Mouse (Mus musculus) B cell, adult (primary cell): Measurements from ENCODE around the gene Gm17581. TPM values are rescaled to one million over a fixed set of nuclear protein-coding genes. Genes with fewer than 3 reads are reported as not detected.

ENCODE experiments used
- total RNA-seq: library from RNA; stranded (reverse); gene quantifications from 4 replicates; pipeline ENCODE4 v1.2.4, GENCODE M21; 2023; ENCODE audit not compliant: inconsistent age

Gm17581 gene
- total RNA-seq = not detected in 4 replicates

GRCm38 (mm10) chr2:155735766-155736165 is at the start of gene Gm17581:
Gene Gm17581 (minus strand): TSS chr2:155735866.

GRCm38 (mm10) chr2:155774927-155775684 is 39.4 kb upstream of the Gm17581 start, which contains the start of gene Mmp24:
Gene Mmp24 (plus strand): TSS chr2:155775342.

GRCm38 (mm10) chr2:155751014-155751786 is 15.5 kb upstream of the Gm17581 start, which contains the start of gene Procr:
Gene Procr (plus strand): TSS chr2:155751117.

GRCm38 (mm10) chr2:155729158-155729645 is 6.5 kb downstream of the Gm17581 start, which contains the start of gene Edem2:
Gene Edem2 (minus strand): TSS chr2:155729475.

GRCm38 (mm10) chr2:155691723-155692493 is 43.8 kb downstream of the Gm17581 start, which contains the start of gene Trpc4ap:
Gene Trpc4ap (minus strand): TSS chr2:155692384.

Other genes with a start within 250 kb of the Gm17581 start
- gene Acss2, start 217.9 kb downstream of the Gm17581 start, total RNA-seq = 2.5 to 4.5 TPM (median 3.1 TPM) in 4 replicates
- 0.45 to 1.1 TPM in 2 of 4 replicates, not detected in the others for gene Ggt7, start 217.6 kb downstream of the Gm17581 start, total RNA-seq
- gene Gss, start 143.1 kb downstream of the Gm17581 start, total RNA-seq = 8.4 to 13.3 TPM (median 11.0 TPM) in 4 replicates
- gene Myh7b, start 124.7 kb downstream of the Gm17581 start, total RNA-seq = not detected in 4 replicates
- 151 to 173 TPM (median 162 TPM) in 4 replicates for gene Trpc4ap, start 43.5 kb downstream of the Gm17581 start, total RNA-seq
- 34.6 to 41.1 TPM (median 37.6 TPM) in 4 replicates for gene Edem2, start 6.4 kb downstream of the Gm17581 start, total RNA-seq
- gene Procr, start 15.3 kb upstream of the Gm17581 start, total RNA-seq = not detected in 4 replicates
- gene Mmp24, start 39.5 kb upstream of the Gm17581 start, total RNA-seq = not detected in 4 replicates
- gene BC029722, start 83.6 kb upstream of the Gm17581 start, total RNA-seq = 23.6 to 27.8 TPM (median 24.7 TPM) in 4 replicates
- 87.8 to 99.3 TPM (median 93.3 TPM) in 4 replicates for gene Eif6, start 91.1 kb upstream of the Gm17581 start, total RNA-seq
- gene Fam83c, start 99.0 kb upstream of the Gm17581 start, total RNA-seq = 0.15 to 0.33 TPM (median 0.26 TPM) in 3 of 4 replicates, not detected in the other
- 27.6 to 43.5 TPM (median 29.5 TPM) in 4 replicates for gene Uqcc1, start 194.4 kb upstream of the Gm17581 start, total RNA-seq
- not detected in 4 replicates for gene Gm15557, start 204.9 kb upstream of the Gm17581 start, total RNA-seq
- gene Gdf5, start 209.5 kb upstream of the Gm17581 start, total RNA-seq = not detected in 4 replicates
- gene Cep250, start 220.6 kb upstream of the Gm17581 start, total RNA-seq = 58.5 to 67.9 TPM (median 59.6 TPM) in 4 replicates